Mouse (Mus musculus) MEL (cell line): ENCODE measurements around the gene Xpa.

Experiments
- BHLHE40 ChIP-seq: IDR thresholded peaks from 2 replicates; pipeline ENCODE4 v1.6.1; 2012; ENCODE audit warnings: low read depth, mild to moderate bottlenecking, inconsistent platforms, low read length, improper control_type of control experiment, borderline replicate concordance
- CHD2 ChIP-seq: IDR thresholded peaks from 2 replicates; pipeline ENCODE4 v1.6.1; 2011; ENCODE audit warnings: low read length, improper control_type of control experiment
- MAX ChIP-seq: IDR thresholded peaks from 2 replicates; pipeline ENCODE4 v1.6.1; 2011; ENCODE audit warnings: low read length, improper control_type of control experiment
- MEF2A ChIP-seq: IDR thresholded peaks from 2 replicates; pipeline ENCODE4 v1.6.1; 2014; ENCODE audit warnings: low read depth, mild to moderate bottlenecking, inconsistent platforms, low read length, improper control_type of control experiment; ENCODE audit not compliant: poor library complexity, insufficient replicate concordance, severe bottlenecking; ENCODE audit errors: extremely low read depth
- MXI1 ChIP-seq: IDR thresholded peaks from 2 replicates; pipeline ENCODE4 v1.6.1; 2011; ENCODE audit warnings: mild to moderate bottlenecking, low read depth, low read length, improper control_type of control experiment
- POLR2A ChIP-seq, 2 experiments: IDR thresholded peaks; 2 replicates each; pipeline ENCODE4 v1.6.1; 2011 to 2012; ENCODE audit warnings: low read length in 2 of 2, mild to moderate bottlenecking in 2 of 2, control low read depth in 1 of 2, improper control_type of control experiment in 1 of 2, low read depth in 1 of 2, moderate library complexity in 1 of 2; ENCODE audit not compliant: control insufficient read depth in 1 of 2, insufficient read depth in 1 of 2, poor library complexity in 1 of 2
- SMC3 ChIP-seq: IDR thresholded peaks from 2 replicates; pipeline ENCODE4 v1.6.1; 2011; ENCODE audit warnings: low read depth, low read length, improper control_type of control experiment
- UBTF ChIP-seq: IDR thresholded peaks from 2 replicates; pipeline ENCODE4 v1.6.1; 2012; ENCODE audit warnings: low read depth, mild to moderate bottlenecking, inconsistent platforms, low read length, improper control_type of control experiment, moderate library complexity, borderline replicate concordance; ENCODE audit not compliant: insufficient read depth

DNA sequence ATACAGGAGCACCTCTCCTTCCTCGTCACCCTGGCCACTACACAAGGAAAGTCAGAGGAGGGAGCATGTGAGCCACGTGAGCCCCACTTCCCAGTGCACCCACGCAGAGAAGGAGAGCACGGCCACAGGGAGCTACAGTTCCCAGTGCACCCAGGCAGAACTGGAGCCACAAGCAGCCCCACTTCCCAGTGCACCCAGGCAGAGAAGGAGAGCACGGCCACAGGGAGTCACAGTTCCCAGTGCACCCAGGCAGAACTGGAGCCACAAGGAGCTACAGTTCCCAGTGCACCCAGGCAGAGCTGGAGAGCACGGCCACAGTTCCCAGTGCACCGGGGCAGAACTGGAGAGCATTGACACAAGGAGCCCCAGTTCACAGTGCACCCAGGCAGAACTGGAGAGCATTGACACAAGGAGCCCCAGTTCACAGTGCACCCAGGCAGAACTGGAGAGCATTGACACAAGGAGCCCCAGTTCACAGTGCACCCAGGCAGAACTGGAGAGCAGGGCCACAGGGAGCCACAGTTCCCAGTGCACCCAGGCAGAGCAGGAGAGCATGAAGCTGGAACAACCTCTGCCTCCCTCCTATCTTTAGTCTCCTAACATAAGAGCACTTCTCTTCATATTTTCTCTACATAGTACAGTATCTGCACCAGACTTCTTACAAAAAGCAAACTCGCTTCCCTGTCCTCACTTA lies 66.7 kb downstream of the Xpa start:
- TF ChIP-seq CHD2 (no peak), SMC3 (no peak), MXI1 (no peak), MAX (no peak), POLR2A (IDR thresholded peaks at IDR 0.05; ENCODE audit: control insufficient read depth in 1 of 2, insufficient read depth in 1 of 2, low read depth in 1 of 2, low read length in 2 of 2, poor library complexity in 1 of 2) (no peak), MEF2A (no peak), BHLHE40 (no peak), UBTF (no peak)
